Mouse (Mus musculus) colon, adult 2 months (tissue): ENCODE results near the gene Uts2r. TPM values are rescaled to one million over a fixed set of nuclear protein-coding genes. Genes with fewer than 3 reads are reported as not detected.

ENCODE experiments used
- polyA plus RNA-seq: library from polyadenylated mRNA; depleted of rRNA; stranded (reverse); fragments of >200 nt; gene quantifications from 2 replicates; pipeline ENCODE4 v1.2.3, GENCODE M21; 2012; rRNA removed

Uts2r gene
- 0.06 TPM in 1 of 2 replicates, not detected in the other for polyA plus RNA-seq

GRCm38 (mm10) chr11:121159971-121160370 is at the start of gene Uts2r:
Gene Uts2r (plus strand): TSS chr11:121160271.

GRCm38 (mm10) chr11:121118577-121118976 is 41.5 kb upstream of the Uts2r start, which contains the start of gene Tex19.2:
Gene Tex19.2 (minus strand): TSS chr11:121118677.

GRCm38 (mm10) chr11:121145865-121146264 is 14.2 kb upstream of the Uts2r start, which contains the start of gene Tex19.1:
Gene Tex19.1 (plus strand): TSS chr11:121146143.

GRCm38 (mm10) chr11:121204161-121205006 is 44.3 kb downstream of the Uts2r start, which contains the start of the genes Hexdc and Ogfod3:
Gene Hexdc (plus strand): TSS chr11:121204433.
Gene Ogfod3 (minus strand): TSS chr11:121204711.

Other genes starting within 250 kb of the Uts2r start
- 1.3 and 1.5 TPM in 2 replicates for gene Ccdc57, start 227.4 kb upstream of the Uts2r start, polyA plus RNA-seq
- 14.8 and 25.6 TPM in 2 replicates for gene Slc16a3, start 211.8 kb upstream of the Uts2r start, polyA plus RNA-seq
- gene Csnk1d, start 168.9 kb upstream of the Uts2r start, polyA plus RNA-seq = 67.9 and 71.9 TPM in 2 replicates
- gene Cd7, start 120.9 kb upstream of the Uts2r start, polyA plus RNA-seq = 3.4 and 9.3 TPM in 2 replicates
- gene Sectm1b, start 96.7 kb upstream of the Uts2r start, polyA plus RNA-seq = 131 and 155 TPM in 2 replicates
- 6.6 and 8.6 TPM in 2 replicates for gene Sectm1a, start 79.1 kb upstream of the Uts2r start, polyA plus RNA-seq
- not detected in 2 replicates for gene Tex19.2, start 41.6 kb upstream of the Uts2r start, polyA plus RNA-seq
- gene Tex19.1, start 14.1 kb upstream of the Uts2r start, polyA plus RNA-seq = 0.28 and 0.31 TPM in 2 replicates
- 24.1 and 29.5 TPM in 2 replicates for gene Hexdc, start 44.2 kb downstream of the Uts2r start, polyA plus RNA-seq
- gene Ogfod3, start 44.4 kb downstream of the Uts2r start, polyA plus RNA-seq = 17.2 and 18.7 TPM in 2 replicates
- 24.8 and 30.0 TPM in 2 replicates for gene Cybc1, start 69.1 kb downstream of the Uts2r start, polyA plus RNA-seq
- 34.3 and 40.5 TPM in 2 replicates for gene Narf, start 77.0 kb downstream of the Uts2r start, polyA plus RNA-seq
- 40.6 and 40.9 TPM in 2 replicates for gene Foxk2, start 99.7 kb downstream of the Uts2r start, polyA plus RNA-seq
- gene Wdr45b, start 194.2 kb downstream of the Uts2r start, polyA plus RNA-seq = 34.1 and 34.3 TPM in 2 replicates
- gene Rab40b, start 228.0 kb downstream of the Uts2r start, polyA plus RNA-seq = 1.2 and 2.7 TPM in 2 replicates